Mouse (Mus musculus) neural tube, embryonic 15.5 days (tissue): ENCODE measurements at regions not wholly inside any gene's neighbourhood (a gene's known extent, or its start where the extent isn't known, plus 50 kb on each side); places are given as distances from the start of the nearest gene placed in this dataset.
"Not testable (repeated sequence)": the region's sequence is repeated elsewhere in the genome, so short reads cannot be mapped to it uniquely, and the experiment has no call there.

ENCODE experiments used
- ATAC-seq: fragments of 200-750 bp; cut with Nextera tagmentation; 2 replicates; pipeline ENCODE4 v1.8.0; 2017; ENCODE audit warnings: mild to moderate bottlenecking, moderate TSS enrichment, moderate library complexity; ENCODE audit not compliant: low FRiP score
- H3K27ac ChIP-seq: fragments of 300-500 bp; sonication (generic); replicated peaks from 2 replicates; pipeline ENCODE4 v1.5.1; 2015; ENCODE audit warnings: mild to moderate bottlenecking, inconsistent platforms
- H3K27me3 ChIP-seq: fragments of 300-500 bp; sonication (generic); replicated peaks from 2 replicates; pipeline ENCODE4 v1.6.1; 2015; ENCODE audit warnings: inconsistent platforms
- H3K36me3 ChIP-seq: fragments of 300-500 bp; sonication (generic); 2 replicates; pipeline ENCODE4 v1.6.1; 2015; ENCODE audit warnings: inconsistent platforms
- H3K4me1 ChIP-seq: fragments of 300-500 bp; sonication (generic); 2 replicates; pipeline ENCODE4 v1.6.1; 2015; ENCODE audit warnings: inconsistent platforms
- H3K4me2 ChIP-seq: fragments of 300-500 bp; sonication (generic); 2 replicates; pipeline ENCODE4 v1.6.1; 2015; ENCODE audit warnings: inconsistent platforms, mild to moderate bottlenecking, moderate library complexity
- H3K4me3 ChIP-seq: fragments of 300-500 bp; sonication (generic); replicated peaks from 2 replicates; pipeline ENCODE4 v1.5.1; 2015; ENCODE audit warnings: mild to moderate bottlenecking, inconsistent platforms
- H3K9ac ChIP-seq: fragments of 300-500 bp; sonication (generic); replicated peaks from 2 replicates; pipeline ENCODE4 v1.6.1; 2015; ENCODE audit warnings: mild to moderate bottlenecking, inconsistent platforms
- H3K9me3 ChIP-seq: fragments of 300-500 bp; sonication (generic); replicated peaks from 2 replicates; pipeline ENCODE4 v1.6.1; 2016; ENCODE audit warnings: inconsistent platforms
- WGBS: fragments of 180-500 bp; shearing (Covaris S2); methylation state at CpG from one replicate; pipeline ENCODE4 v1.1.7; 2015; ENCODE audit warnings: mixed read lengths; 5-methylcytosine and 5-hydroxymethylcytosine counted together

DNA sequence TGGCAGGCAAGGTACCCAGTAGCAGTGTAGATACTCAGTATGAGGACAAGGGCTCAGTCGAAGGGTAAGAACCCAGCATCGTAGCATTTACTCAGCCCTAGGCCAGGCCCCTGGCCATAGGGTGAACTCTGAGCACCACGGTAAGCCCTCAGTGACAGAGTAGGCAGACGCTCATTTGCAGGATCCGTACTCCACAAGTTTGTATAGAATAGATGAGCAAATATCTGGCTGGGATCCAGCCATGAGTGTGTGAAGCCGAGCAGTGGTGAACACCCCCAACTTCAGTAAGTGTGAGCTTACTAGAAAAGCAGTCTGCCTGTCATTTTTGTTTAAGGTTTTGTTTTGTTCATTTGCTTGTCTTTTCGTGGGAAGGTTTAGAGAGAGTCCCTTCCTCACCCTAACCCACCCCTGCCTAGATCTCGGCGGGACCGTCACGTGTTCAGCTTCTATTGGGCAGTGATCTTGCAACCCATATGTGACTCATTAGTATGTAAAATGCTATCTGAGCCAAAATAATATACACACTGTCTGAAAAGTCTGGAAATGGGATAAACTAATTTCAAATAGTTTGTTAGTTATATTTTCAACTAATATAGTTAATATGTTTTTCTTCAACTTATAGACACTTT, 76.3 kb downstream of the Gm5447 start:
- no peak overlapping the region for H3K27ac ChIP-seq
- ATAC-seq = no peak
- no peak overlapping the region for H3K4me2 ChIP-seq
- peaks cover 5% of the 10 kb centered on the region; the same call in 1 of the 2 replicates for H3K4me1 ChIP-seq
- no peaks in the 10 kb centered on the region for H3K36me3 ChIP-seq
- 82% methylated on average over 11 of the region's 11 CpGs for WGBS
- H3K9ac ChIP-seq = no peak overlapping the region
- H3K9me3 ChIP-seq = no peaks in the 10 kb centered on the region
- H3K4me3 ChIP-seq = no peak overlapping the region
- H3K27me3 ChIP-seq = no peaks in the 10 kb centered on the region

DNA sequence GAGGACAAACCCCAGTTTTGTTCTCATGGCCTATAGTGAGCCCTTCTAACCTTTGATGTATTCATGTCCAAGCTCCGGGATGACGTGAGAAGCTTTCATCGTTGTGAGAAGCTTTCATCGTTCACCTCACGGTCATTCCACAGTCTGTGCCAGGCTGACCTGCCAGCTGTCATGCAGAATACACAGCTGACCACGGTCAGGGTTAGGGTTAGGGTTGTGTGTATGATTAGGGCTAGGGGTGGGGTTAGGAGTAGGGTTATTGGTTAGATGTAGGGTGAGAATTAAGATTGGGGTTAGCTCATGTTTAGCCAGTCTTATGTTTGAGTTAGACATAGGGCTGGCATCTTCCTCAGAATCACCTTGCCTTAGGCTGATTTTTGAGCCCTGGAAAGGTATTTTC, 77.6 kb downstream of the Gm5447 start:
- WGBS = 80% methylated on average over 2 of the region's 6 CpGs
- H3K27ac ChIP-seq, H3K4me1 ChIP-seq, H3K9ac ChIP-seq, H3K27me3 ChIP-seq, ATAC-seq, H3K4me3 ChIP-seq, H3K9me3 ChIP-seq, H3K4me2 ChIP-seq, H3K36me3 ChIP-seq: not testable (repeated sequence)

DNA sequence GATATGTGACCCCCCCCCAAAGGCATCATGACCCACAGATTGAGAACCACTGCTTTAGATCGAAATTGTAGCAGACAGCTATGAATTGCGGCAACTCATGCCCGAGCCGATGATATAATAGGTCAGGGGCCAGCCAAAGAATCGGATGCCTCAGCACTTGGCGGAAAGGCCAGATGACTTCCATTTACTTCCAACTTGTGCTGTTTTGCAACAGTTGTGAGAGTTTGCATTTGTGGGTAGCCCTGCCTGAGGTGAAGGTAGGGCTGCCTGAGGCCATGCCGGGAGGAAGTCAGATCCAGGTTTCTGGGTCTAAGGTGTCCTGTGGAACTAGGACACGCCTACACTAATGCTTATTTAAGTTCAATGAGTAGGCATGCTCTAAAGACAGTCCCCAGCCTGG, 80.4 kb downstream of the Gm5447 start:
- Histone ChIP-seq H3K4me1 (no peaks in the 10 kb centered on the region), H3K27ac (no peak overlapping the region), H3K4me2 (no peak overlapping the region), H3K9me3 (no peaks in the 10 kb centered on the region), H3K4me3 (no peak overlapping the region), H3K36me3 (no peaks in the 10 kb centered on the region), H3K9ac (no peak overlapping the region), H3K27me3 (no peaks in the 10 kb centered on the region)
- WGBS = 93% methylated on average over 8 of the region's 8 CpGs
- ATAC-seq = no peak

DNA sequence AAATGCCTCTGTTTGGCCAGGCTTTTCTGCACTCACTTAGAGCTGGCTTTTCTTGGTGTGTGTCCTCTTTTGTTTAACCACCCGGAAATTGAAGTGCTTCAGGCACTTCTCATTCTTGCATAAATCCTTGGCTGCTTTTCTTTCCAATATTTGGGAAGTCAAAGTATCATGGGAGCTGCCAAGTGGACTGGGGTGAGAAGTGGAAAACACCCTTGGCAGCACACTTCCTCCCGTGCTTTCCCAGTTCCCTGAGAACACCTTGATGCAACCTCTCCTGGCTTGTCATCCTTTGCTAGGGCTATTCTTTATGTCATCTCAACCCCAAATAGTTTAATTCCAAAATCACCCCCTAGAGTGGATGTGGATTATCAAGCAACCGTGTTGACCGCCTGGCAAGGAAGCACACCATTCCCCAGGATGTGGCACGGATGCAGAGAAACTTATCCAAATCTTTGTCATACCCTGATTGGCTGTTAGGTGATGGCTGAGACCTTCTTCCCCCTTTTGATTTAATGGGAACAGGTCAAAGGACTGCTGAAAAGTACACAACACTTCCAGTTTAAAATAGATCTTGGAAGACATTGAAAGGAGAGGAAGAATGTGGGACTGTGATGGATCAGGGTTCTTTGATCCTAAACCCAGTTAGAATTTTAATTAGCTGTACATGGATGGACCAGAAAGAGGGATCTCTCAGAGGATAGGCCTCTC, 81.5 kb downstream of the Gm5447 start:
- Histone ChIP-seq H3K36me3 (no peaks in the 10 kb centered on the region), H3K27ac (no peak overlapping the region), H3K4me1 (no peaks in the 10 kb centered on the region), H3K9me3 (no peaks in the 10 kb centered on the region), H3K4me2 (no peak overlapping the region), H3K4me3 (no peak overlapping the region), H3K9ac (no peak overlapping the region), H3K27me3 (no peaks in the 10 kb centered on the region)
- 77% methylated on average over 5 of the region's 5 CpGs for WGBS
- ATAC-seq = no peak

DNA sequence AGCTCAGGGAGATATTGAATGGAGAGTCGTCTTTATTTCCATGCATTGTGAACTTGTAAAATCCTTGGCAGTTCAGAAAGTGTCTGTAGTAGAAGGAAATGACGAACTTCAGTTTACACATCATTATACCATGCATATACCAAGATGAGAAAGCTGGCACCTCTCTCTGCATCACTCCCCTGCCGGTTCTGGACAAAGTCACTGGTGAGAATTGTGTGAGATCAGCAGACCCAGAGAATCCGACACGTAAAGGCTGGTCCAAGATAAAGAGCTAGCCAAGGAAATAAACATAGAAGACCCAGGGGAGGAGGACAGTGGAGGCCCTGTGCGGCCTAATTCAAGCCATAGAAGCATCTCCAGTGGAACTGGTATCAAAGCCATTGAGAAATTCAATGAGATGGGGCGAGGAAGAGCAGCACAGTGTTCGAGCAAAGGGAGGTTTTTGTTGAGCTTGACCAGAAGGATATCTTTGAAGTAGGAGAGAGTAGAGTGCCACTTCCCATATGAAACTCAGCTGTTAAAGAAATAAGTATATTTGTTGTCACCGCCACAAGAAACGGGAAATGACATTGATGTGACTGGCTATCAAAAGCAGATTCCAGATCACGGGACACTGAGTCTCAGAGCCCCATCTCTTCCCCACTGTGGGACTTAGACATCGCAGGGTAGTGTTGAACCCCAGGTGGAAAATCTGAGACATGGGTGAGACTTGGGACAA, 82.3 kb downstream of the Gm5447 start:
- WGBS = 89% methylated on average over 12 of the region's 12 CpGs
- H3K4me1 ChIP-seq = no peaks in the 10 kb centered on the region

DNA sequence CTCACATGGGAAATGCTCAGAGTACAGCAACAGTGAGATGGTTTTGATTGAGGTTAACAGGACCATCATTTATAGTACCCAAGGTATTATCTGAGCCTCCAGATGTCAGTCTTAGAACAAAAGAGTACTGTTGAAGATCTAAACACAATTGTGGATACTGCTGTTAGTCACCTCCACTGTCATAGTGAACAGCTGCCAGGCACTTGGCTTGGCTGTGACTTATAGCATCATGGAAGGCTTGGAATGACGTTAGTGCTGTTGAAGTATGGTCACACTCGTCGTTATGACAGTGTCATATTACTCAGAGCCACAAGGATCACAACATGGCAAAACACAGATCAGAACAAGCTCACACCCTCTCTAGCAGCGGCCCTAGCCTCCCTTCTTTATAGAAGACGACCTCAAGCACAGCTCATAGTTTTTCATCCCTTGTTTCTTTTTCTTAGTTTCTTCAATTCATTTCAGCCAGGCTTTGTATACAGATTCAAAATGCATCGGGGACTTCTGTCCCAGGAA, 87.0 kb downstream of the Gm5447 start:
- Histone ChIP-seq H3K27me3 (no peaks in the 10 kb centered on the region), H3K36me3 (no peaks in the 10 kb centered on the region)
- 84% methylated on average over 6 of the region's 6 CpGs for WGBS

More for the DNA sequence above, 82.3 kb downstream of the Gm5447 start:
- H3K4me3 ChIP-seq = no peak overlapping the region
- no peak overlapping the region for H3K4me2 ChIP-seq
- H3K36me3 ChIP-seq = no peaks in the 10 kb centered on the region
- H3K9me3 ChIP-seq = no peaks in the 10 kb centered on the region
- no peaks in the 10 kb centered on the region for H3K27me3 ChIP-seq
- no peak overlapping the region for H3K27ac ChIP-seq
- no peak for ATAC-seq
- no peak overlapping the region for H3K9ac ChIP-seq

DNA sequence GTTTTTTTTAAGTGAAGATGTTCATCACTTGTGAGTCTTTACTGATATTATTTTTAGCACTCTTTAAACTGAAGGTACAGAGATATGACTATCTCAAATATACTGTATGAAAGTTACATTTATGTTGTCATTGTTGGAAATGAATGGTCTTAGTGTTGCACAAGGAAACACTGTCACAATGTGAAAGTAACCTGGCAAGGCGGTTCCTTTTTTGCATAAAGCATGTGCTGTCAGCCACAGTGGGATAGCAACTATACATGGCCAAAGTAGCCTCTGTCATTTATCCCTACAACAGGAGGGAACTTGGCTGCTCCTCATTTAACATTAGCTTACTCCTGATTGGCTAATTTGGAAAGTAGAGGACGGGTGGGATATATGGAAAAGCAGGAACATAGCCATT, 94.3 kb downstream of the Gm5447 start:
- H3K4me2 ChIP-seq = no peak overlapping the region
- H3K27me3 ChIP-seq = no peaks in the 10 kb centered on the region
- no peak for ATAC-seq
- no peaks in the 10 kb centered on the region for H3K9me3 ChIP-seq
- H3K4me3 ChIP-seq = no peak overlapping the region
- H3K36me3 ChIP-seq = no peaks in the 10 kb centered on the region
- no peak overlapping the region for H3K27ac ChIP-seq
- no peaks in the 10 kb centered on the region for H3K4me1 ChIP-seq
- 80% methylated on average over 2 of the region's 2 CpGs for WGBS
- H3K9ac ChIP-seq = no peak overlapping the region

More for the DNA sequence above, 87.0 kb downstream of the Gm5447 start:
- no peaks in the 10 kb centered on the region for H3K9me3 ChIP-seq
- no peak for ATAC-seq
- H3K4me2 ChIP-seq = no peak overlapping the region
- H3K27ac ChIP-seq = no peak overlapping the region
- H3K4me1 ChIP-seq = no peaks in the 10 kb centered on the region
- H3K4me3 ChIP-seq = no peak overlapping the region
- H3K9ac ChIP-seq = no peak overlapping the region

DNA sequence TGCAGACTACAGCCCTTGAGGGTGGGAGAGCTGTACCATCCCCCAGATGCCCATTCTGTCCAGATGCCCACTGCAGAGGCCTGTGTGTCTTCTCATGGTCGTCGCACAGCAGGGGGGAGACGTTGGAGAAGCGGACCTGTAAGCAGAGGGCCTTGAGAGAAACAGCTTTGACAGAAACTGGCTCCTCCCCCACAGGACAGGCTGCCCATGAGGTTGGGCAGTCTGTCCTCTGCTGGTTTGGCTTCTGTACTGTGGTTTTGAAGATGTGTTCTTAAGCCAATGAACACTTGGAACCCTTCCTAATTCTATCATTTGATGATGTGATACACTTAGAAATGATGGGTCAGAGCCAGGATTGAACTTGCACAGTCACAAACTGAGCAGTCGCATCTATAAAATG, 102.5 kb downstream of the Gm5447 start:
- no peak overlapping the region for H3K4me2 ChIP-seq
- H3K4me1 ChIP-seq = no peaks in the 10 kb centered on the region
- no peak overlapping the region for H3K27ac ChIP-seq
- H3K9me3 ChIP-seq = no peaks in the 10 kb centered on the region
- no peak overlapping the region for H3K4me3 ChIP-seq
- ATAC-seq = no peak
- H3K9ac ChIP-seq = no peak overlapping the region
- peaks cover 31% of the 10 kb centered on the region for H3K27me3 ChIP-seq
- 57% methylated on average over 5 of the region's 5 CpGs for WGBS
- no peaks in the 10 kb centered on the region for H3K36me3 ChIP-seq

DNA sequence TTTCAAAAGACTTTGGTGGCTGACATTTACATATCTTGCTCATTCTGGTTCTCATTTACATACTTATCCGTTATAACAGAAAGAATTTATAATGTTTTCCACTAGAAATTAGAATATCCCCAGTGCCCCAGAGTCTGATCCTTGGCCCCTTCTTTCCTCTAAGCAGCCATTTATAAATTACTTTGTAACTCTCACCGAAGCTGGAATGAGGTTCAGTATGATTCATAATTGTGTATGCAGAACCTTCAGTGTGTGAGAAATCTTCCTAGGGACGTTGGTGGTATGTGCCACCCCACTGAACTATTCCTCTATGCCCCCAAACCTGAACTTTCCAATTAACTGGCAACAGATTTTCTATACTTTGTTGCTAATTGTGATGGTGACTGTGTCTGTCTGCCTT, 104.7 kb downstream of the Gm5447 start:
- H3K36me3 ChIP-seq = no peaks in the 10 kb centered on the region
- H3K27ac ChIP-seq = no peak overlapping the region
- H3K4me3 ChIP-seq = no peak overlapping the region
- H3K9me3 ChIP-seq = no peaks in the 10 kb centered on the region
- WGBS = 65% methylated on average over 3 of the region's 3 CpGs
- peaks cover 35% of the 10 kb centered on the region for H3K27me3 ChIP-seq
- H3K4me2 ChIP-seq = no peak overlapping the region
- H3K4me1 ChIP-seq = no peaks in the 10 kb centered on the region
- ATAC-seq = no peak
- H3K9ac ChIP-seq = no peak overlapping the region

DNA sequence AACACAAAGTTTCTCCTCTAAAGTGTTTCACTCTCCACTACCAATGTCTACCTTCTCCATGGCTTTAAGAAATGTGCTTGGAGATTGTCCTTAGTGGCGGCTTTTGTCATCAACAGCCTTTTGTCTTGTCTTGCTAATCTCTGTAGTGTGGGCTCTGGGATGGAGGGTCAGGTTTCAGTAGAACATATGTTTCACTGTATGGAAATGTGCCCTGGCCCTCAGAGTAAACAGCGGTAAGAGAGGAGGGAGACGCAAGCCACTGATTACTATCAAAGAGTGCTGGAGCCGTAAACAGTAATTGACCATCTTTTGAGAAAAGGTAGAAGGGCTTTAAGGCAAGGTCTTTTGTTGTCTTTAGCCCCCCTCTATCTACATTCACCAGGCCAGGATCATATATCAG, 106.2 kb downstream of the Gm5447 start:
- no peak overlapping the region for H3K4me3 ChIP-seq
- no peaks in the 10 kb centered on the region for H3K4me1 ChIP-seq
- no peak overlapping the region for H3K9ac ChIP-seq
- no peak overlapping the region for H3K27ac ChIP-seq
- ATAC-seq = no peak
- WGBS = 9% methylated on average over 4 of the region's 4 CpGs
- H3K9me3 ChIP-seq = no peaks in the 10 kb centered on the region
- H3K27me3 ChIP-seq = peaks cover 43% of the 10 kb centered on the region
- H3K36me3 ChIP-seq = no peaks in the 10 kb centered on the region
- no peak overlapping the region for H3K4me2 ChIP-seq

DNA sequence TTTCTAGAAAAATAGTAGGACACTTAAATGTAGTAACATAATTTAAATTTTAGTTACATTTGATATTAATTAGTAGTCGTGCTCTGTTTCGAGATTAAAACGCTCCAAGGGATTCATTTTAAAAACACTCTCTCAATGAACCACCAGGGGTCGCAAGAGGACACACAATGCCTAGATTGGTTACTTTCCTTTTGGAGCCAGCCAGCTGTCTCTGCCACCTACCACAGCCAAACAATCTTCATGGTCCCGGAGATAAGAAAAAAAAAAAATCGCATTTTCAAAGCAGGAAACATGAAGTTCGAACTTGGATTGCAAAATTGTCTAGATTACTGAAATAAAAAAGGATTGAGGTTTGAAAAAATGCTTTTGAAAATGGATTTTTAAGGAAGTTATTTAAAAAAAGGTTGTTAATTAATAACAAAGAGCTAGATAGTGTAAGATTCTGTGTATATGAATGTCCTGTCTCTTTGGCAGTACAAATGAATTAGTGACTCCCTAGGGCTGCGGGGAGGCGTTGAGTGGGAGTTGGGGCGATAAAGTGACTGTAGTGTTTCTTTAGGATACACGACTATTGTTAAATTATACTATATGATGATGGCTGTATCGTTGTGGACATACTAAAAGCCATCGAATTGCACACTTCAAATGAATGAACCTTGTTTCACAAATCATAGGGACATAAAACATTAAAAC, 108.6 kb downstream of the Gm5447 start:
- Histone ChIP-seq H3K9ac (no peak overlapping the region), H3K4me1 (no peaks in the 10 kb centered on the region), H3K27me3 (peaks cover 39% of the 10 kb centered on the region), H3K27ac (no peak overlapping the region), H3K4me2 (no peak overlapping the region), H3K36me3 (no peaks in the 10 kb centered on the region), H3K4me3 (no peak overlapping the region), H3K9me3 (no peaks in the 10 kb centered on the region)
- 31% methylated on average over 13 of the region's 13 CpGs for WGBS
- ATAC-seq = peak; percentile 63; the same call in 1 of the 2 replicates
